20 mouse cellular contexts compared by ENCODE assay signal in the genomic region with DNA sequence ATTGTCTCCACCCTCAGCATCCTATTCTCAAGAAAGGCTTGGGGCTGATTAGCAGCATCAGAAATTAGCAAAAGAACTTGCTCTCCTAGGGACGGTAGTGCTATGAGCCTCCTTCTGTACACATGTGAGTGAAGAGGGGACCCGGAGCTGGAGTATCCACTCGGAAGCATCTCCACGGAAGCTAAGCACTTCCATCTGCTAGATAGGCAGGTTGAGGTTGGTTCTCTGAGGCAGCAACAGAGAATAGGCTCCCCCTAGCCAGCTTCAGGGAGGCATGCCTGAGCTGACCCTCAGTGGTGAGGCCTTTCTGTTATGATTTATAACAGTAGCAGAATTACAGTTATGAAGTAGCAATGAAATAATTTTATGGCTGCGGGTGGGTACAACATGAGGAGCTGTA. TPM values are rescaled to one million over a fixed set of nuclear protein-coding genes. Genes with fewer than 3 reads are reported as not detected.
DNase-seq lines count a peak whose midpoint lies in the region; TF ChIP-seq lines count a peak whose summit lies in the region.
"Had no signal": no experiment of that assay in that cellular context is flagged by ENCODE, and none has a peak within 500 bp of the region (broad histone marks: within the 10 kb centered on the region; RNA-seq: fewer than 3 reads in every experiment).

No protein-coding gene starts in this region.

- peak overlapping the region; percentile 78 for H3K4me3 ChIP-seq in layer of hippocampus, adult 2 months
- H3K4me3 ChIP-seq: embryonic facial prominence, embryonic 12.5 days; forebrain, embryonic 15.5 days; heart, embryonic 12.5 days; hindbrain, embryonic 15.5 days had no signal

- no peak for TF ChIP-seq CTCF in layer of hippocampus, adult 2 months (conservative IDR thresholded peaks at IDR 0.05)

- DNase-seq in cerebellum, adult 18-20 months = peak; percentile 33 to 39
- DNase-seq in cerebellum, adult 11-12 months = no peak
- peak; percentile 33 to 46 for DNase-seq in cerebellum, postnatal 25 days
- DNase-seq in cerebellum, postnatal 10 days = no peak
- no peak for DNase-seq in layer of hippocampus, adult 2 months (ENCODE audit: low spot score in 2 of 2)
- no peak for DNase-seq in layer of hippocampus, adult 9-10 months (ENCODE audit: low spot score)
- peak; percentile 18 for DNase-seq in right cerebral cortex, adult 18-20 months
- no peak for DNase-seq in right cerebral cortex, postnatal 25 days
- DNase-seq: adrenal gland, adult 8-10 months; adrenal gland, postnatal 36 days; B cell, adult 2 months; gastrocnemius, postnatal 25 days had no signal

- peak overlapping the region; percentile 82 for H3K27ac ChIP-seq in layer of hippocampus, adult 2 months
- H3K27ac ChIP-seq: embryonic facial prominence, embryonic 12.5 days; forebrain, embryonic 15.5 days; hindbrain, embryonic 15.5 days had no signal

RNA-seq across cellular contexts. Expression of a gene that starts 2.0 kb away (rescaled TPM):
- 10 to 100 TPM; 45.9 to 47.1 TPM for total RNA-seq in layer of hippocampus, adult 2 months (2021)
- total RNA-seq: common myeloid progenitor, adult 5-6 weeks; G1E; gastrocnemius, postnatal 25 days; granulocyte monocyte progenitor cell, adult 5-6 weeks; heart, adult 8-10 months had no signal

Comparison
In these comparisons a context has a peak if more than half of its experiments do, and no peak if none do; other contexts are left out.
1. DNase-seq: peak in cerebellum, adult 18-20 months (2 of 2), cerebellum, postnatal 25 days (2 of 2) and right cerebral cortex, adult 18-20 months (single experiment); none in cerebellum, adult 11-12 months (single experiment), cerebellum, postnatal 10 days (0 of 2), layer of hippocampus, adult 2 months (0 of 2), layer of hippocampus, adult 9-10 months (single experiment) and right cerebral cortex, postnatal 25 days (single experiment).